Mouse (Mus musculus): ENCODE measurements around the gene 1700029J07Rik. TPM values are rescaled to one million over a fixed set of nuclear protein-coding genes. Genes with fewer than 3 reads are reported as not detected.
A peak's percentile ranks its signal among the peaks of the same experiment; 100 is the strongest.

Gene 1700029J07Rik
- 1 to 10 TPM; 2.6 to 3.8 TPM for total RNA-seq (2021)

GRCm38 (mm10) chr8:45975126-45975836 is at the start of gene 1700029J07Rik, which contains the start of gene Ufsp2:
Gene 1700029J07Rik, minus strand, starts transcription at chr8:45975252.
Gene Ufsp2, plus strand, starts transcription at chr8:45975528.
- DNase-seq: peak; percentile 97

- DNase-seq: no peak
Observed at GRCm38 (mm10) chr8:46024392-46024791, 49.3 kb upstream of the 1700029J07Rik start.

- DNase-seq: no peak
Observed at GRCm38 (mm10) chr8:46022758-46023157, 47.7 kb upstream of the 1700029J07Rik start.

- DNase-seq: no peak
Observed at GRCm38 (mm10) chr8:46022203-46022602, 47.2 kb upstream of the 1700029J07Rik start.

GRCm38 (mm10) chr8:46010746-46011680 is 36.0 kb upstream of the 1700029J07Rik start:
- no peak for DNase-seq

GRCm38 (mm10) chr8:46010306-46010705 is 35.3 kb upstream of the 1700029J07Rik start:
- no peak for DNase-seq

- no peak for DNase-seq
Observed at GRCm38 (mm10) chr8:46007050-46007672, 32.1 kb upstream of the 1700029J07Rik start.

GRCm38 (mm10) chr8:46005596-46005995 is 30.5 kb upstream of the 1700029J07Rik start, which contains the start of gene Ankrd37:
Gene Ankrd37, minus strand, starts transcription at chr8:46005707.
- DNase-seq: no peak

GRCm38 (mm10) chr8:45999784-46000705 is 25.0 kb upstream of the 1700029J07Rik start:
- DNase-seq: peak; percentile 99

- DNase-seq: no peak
Observed at GRCm38 (mm10) chr8:45999138-45999783, 24.2 kb upstream of the 1700029J07Rik start, which contains the start of gene Lrp2bp. Gene Lrp2bp, plus strand, starts transcription at chr8:45999303.

- no peak for DNase-seq
Observed at GRCm38 (mm10) chr8:45998228-45998627, 23.2 kb upstream of the 1700029J07Rik start.

- no peak for DNase-seq
Observed at GRCm38 (mm10) chr8:45995576-45995975, 20.5 kb upstream of the 1700029J07Rik start.

GRCm38 (mm10) chr8:45994111-45994510 is 19.1 kb upstream of the 1700029J07Rik start:
- DNase-seq: no peak

GRCm38 (mm10) chr8:45990631-45991310 is 15.7 kb upstream of the 1700029J07Rik start:
- DNase-seq: no peak

- DNase-seq: no peak
Observed at GRCm38 (mm10) chr8:45988189-45988588, 13.1 kb upstream of the 1700029J07Rik start.

- no peak for DNase-seq
Observed at GRCm38 (mm10) chr8:45986665-45987064, 11.6 kb upstream of the 1700029J07Rik start.

- DNase-seq: no peak
Observed at GRCm38 (mm10) chr8:45975837-45976468, 901 bp upstream of the 1700029J07Rik start.

GRCm38 (mm10) chr8:45973988-45974505 is 1.0 kb downstream of the 1700029J07Rik start:
- no peak for DNase-seq

GRCm38 (mm10) chr8:45970894-45971293 is 4.2 kb downstream of the 1700029J07Rik start:
- DNase-seq: no peak

- DNase-seq: no peak
Observed at GRCm38 (mm10) chr8:45950622-45951021, 24.4 kb downstream of the 1700029J07Rik start.
